Mouse (Mus musculus) embryonic facial prominence, embryonic 11.5 days (tissue): ENCODE results near the gene Gkap1. TPM values are rescaled to one million over a fixed set of nuclear protein-coding genes. Genes with fewer than 3 reads are reported as not detected.

ENCODE experiments used
- ATAC-seq: fragments of 200-750 bp; cut with Nextera tagmentation; replicated peaks from 2 replicates; pipeline ENCODE4 v1.8.0; 2017; ENCODE audit warnings: low read depth; ENCODE audit not compliant: insufficient number of reproducible peaks, low FRiP score, low TSS enrichment
- DNase-seq: peaks from one replicate; pipeline ENCODE4 v3.0.0-alpha.2; 2015; ENCODE audit warnings: low spot score
- H3K27ac ChIP-seq: fragments of 300-500 bp; sonication (generic); replicated peaks from 2 replicates; pipeline ENCODE4 v1.5.1; 2014; ENCODE audit warnings: mild to moderate bottlenecking, low read depth, low read length, control low read depth
- H3K27me3 ChIP-seq: fragments of 300-500 bp; sonication (generic); 2 replicates; pipeline ENCODE4 v1.6.1; 2014; ENCODE audit warnings: mild to moderate bottlenecking, low read length, moderate library complexity, mixed read lengths; ENCODE audit not compliant: control insufficient read depth, insufficient read depth
- H3K36me3 ChIP-seq: fragments of 300-500 bp; sonication (generic); replicated peaks from 2 replicates; pipeline ENCODE4 v1.6.1; 2014; ENCODE audit warnings: low read depth, mild to moderate bottlenecking, low read length, moderate library complexity, mixed read lengths; ENCODE audit not compliant: control insufficient read depth, insufficient read depth
- H3K4me1 ChIP-seq: fragments of 300-500 bp; sonication (generic); 2 replicates; pipeline ENCODE4 v1.6.1; 2014; ENCODE audit warnings: low read length, mixed read lengths; ENCODE audit not compliant: control insufficient read depth, insufficient read depth
- H3K4me2 ChIP-seq: fragments of 300-500 bp; sonication (generic); 2 replicates; pipeline ENCODE4 v1.6.1; 2014; ENCODE audit warnings: low read depth, mild to moderate bottlenecking, control low read depth, low read length, moderate library complexity
- H3K4me3 ChIP-seq: fragments of 300-500 bp; sonication (generic); 2 replicates; pipeline ENCODE4 v1.5.1; 2014; ENCODE audit warnings: low read depth, low read length, control low read depth
- H3K9ac ChIP-seq: fragments of 300-500 bp; sonication (generic); replicated peaks from 2 replicates; pipeline ENCODE4 v1.6.1; 2014; ENCODE audit warnings: mild to moderate bottlenecking, control low read depth, low read length
- H3K9me3 ChIP-seq: fragments of 300-500 bp; sonication (generic); replicated peaks from 2 replicates; pipeline ENCODE4 v1.6.1; 2016; ENCODE audit warnings: mild to moderate bottlenecking, low read length, inconsistent platforms, mixed read lengths; ENCODE audit not compliant: control insufficient read depth
- WGBS: fragments of 180-500 bp; shearing (Covaris S2); extraction: QIAGEN DNeasy Blood & Tissue Kit; methylation state at CpG from one replicate; pipeline ENCODE4 v1.1.7; 2014; 5-methylcytosine and 5-hydroxymethylcytosine counted together
- polyA plus RNA-seq: library from polyadenylated mRNA; unstranded; fragments of >200 nt; fragmentation: Nextera tagmentation; extraction: Ambion mirVana; gene quantifications from 2 replicates; pipeline ENCODE4 v1.2.1, GENCODE M21; 2014

Gene Gkap1
- polyA plus RNA-seq, 1 experiment from 2014 or later, result 31.2 TPM

GRCm38 (mm10) chr13:58261674-58262073 lies 13.8 kb downstream of the Gkap1 start:
- Histone ChIP-seq H3K36me3 (no peaks in the 10 kb centered on the region; the same call in 1 of the 2 replicates), H3K27ac (no peak overlapping the region), H3K4me3 (no peak overlapping the region), H3K4me1 (no peaks in the 10 kb centered on the region), H3K9me3 (no peaks in the 10 kb centered on the region), H3K4me2 (no peak overlapping the region), H3K9ac (no peak overlapping the region), H3K27me3 (no peaks in the 10 kb centered on the region)
- ATAC-seq, result no peak
- DNase-seq, result no peak
- WGBS, result 82% methylated on average over 4 of the region's 4 CpGs

GRCm38 (mm10) chr13:58253268-58253667 lies 22.2 kb downstream of the Gkap1 start:
- ATAC-seq, result no peak
- 83% methylated on average over 1 of the region's 1 CpGs for WGBS
- Histone ChIP-seq H3K36me3 (no peaks in the 10 kb centered on the region), H3K4me3 (no peak overlapping the region), H3K27ac (no peak overlapping the region), H3K9ac (no peak overlapping the region), H3K4me2 (no peak overlapping the region), H3K27me3 (no peaks in the 10 kb centered on the region), H3K4me1 (no peaks in the 10 kb centered on the region), H3K9me3 (no peaks in the 10 kb centered on the region)
- no peak for DNase-seq

GRCm38 (mm10) chr13:58248957-58249356 lies 26.5 kb downstream of the Gkap1 start:
- Histone ChIP-seq H3K27ac (no peak overlapping the region), H3K4me3 (no peak overlapping the region), H3K4me2 (no peak overlapping the region), H3K36me3 (no peaks in the 10 kb centered on the region), H3K4me1 (no peaks in the 10 kb centered on the region), H3K9me3 (no peaks in the 10 kb centered on the region), H3K9ac (no peak overlapping the region), H3K27me3 (no peaks in the 10 kb centered on the region)
- WGBS, result 93% methylated on average over 5 of the region's 5 CpGs
- no peak for DNase-seq
- ATAC-seq, result no peak

GRCm38 (mm10) chr13:58236536-58236935 lies 39.0 kb downstream of the Gkap1 start:
- WGBS, result 87% methylated on average over 7 of the region's 7 CpGs
- DNase-seq (no peak), ATAC-seq (no peak)
- Histone ChIP-seq H3K9me3 (no peaks in the 10 kb centered on the region), H3K4me1 (no peaks in the 10 kb centered on the region), H3K36me3 (no peaks in the 10 kb centered on the region), H3K4me3 (no peak overlapping the region), H3K9ac (no peak overlapping the region), H3K27me3 (no peaks in the 10 kb centered on the region), H3K4me2 (no peak overlapping the region), H3K27ac (no peak overlapping the region)

- Histone ChIP-seq H3K27ac (no peak overlapping the region), H3K9me3 (no peaks in the 10 kb centered on the region), H3K4me3 (no peak overlapping the region), H3K4me1 (no peaks in the 10 kb centered on the region), H3K9ac (no peak overlapping the region), H3K36me3 (no peaks in the 10 kb centered on the region), H3K27me3 (no peaks in the 10 kb centered on the region), H3K4me2 (no peak overlapping the region)
- WGBS, result 40% methylated on average over 5 of the region's 5 CpGs
- DNase-seq, result peak; percentile 18
- no peak for ATAC-seq
Measured at GRCm38 (mm10) chr13:58232611-58233010, 42.9 kb downstream of the Gkap1 start.

- DNase-seq (no peak), ATAC-seq (no peak)
- H3K4me3 ChIP-seq, result no peak overlapping the region
- no peaks in the 10 kb centered on the region for H3K36me3 ChIP-seq
- no peaks in the 10 kb centered on the region for H3K27me3 ChIP-seq
- no peak overlapping the region for H3K4me2 ChIP-seq
- no peak overlapping the region for H3K9ac ChIP-seq
- H3K4me1 ChIP-seq, result no peaks in the 10 kb centered on the region
- WGBS, result 91% methylated on average over 8 of the region's 8 CpGs
- no peak overlapping the region for H3K27ac ChIP-seq
- H3K9me3 ChIP-seq, result no peaks in the 10 kb centered on the region
Measured at GRCm38 (mm10) chr13:58232070-58232469, 43.4 kb downstream of the Gkap1 start.

- H3K9me3 ChIP-seq, result no peaks in the 10 kb centered on the region
- 80% methylated on average over 2 of the region's 2 CpGs for WGBS
- H3K27me3 ChIP-seq, result no peaks in the 10 kb centered on the region
- no peak for ATAC-seq
- H3K4me3 ChIP-seq, result no peak overlapping the region
- no peak overlapping the region for H3K9ac ChIP-seq
- H3K27ac ChIP-seq, result no peak overlapping the region
- no peaks in the 10 kb centered on the region for H3K36me3 ChIP-seq
- no peaks in the 10 kb centered on the region for H3K4me1 ChIP-seq
- no peak overlapping the region for H3K4me2 ChIP-seq
- no peak for DNase-seq
Measured at GRCm38 (mm10) chr13:58228624-58229023, 46.9 kb downstream of the Gkap1 start.

GRCm38 (mm10) chr13:58225694-58226093 lies 49.8 kb downstream of the Gkap1 start:
- 49% methylated on average over 8 of the region's 8 CpGs for WGBS
- DNase-seq, result no peak
- H3K27me3 ChIP-seq, result no peaks in the 10 kb centered on the region
- H3K9ac ChIP-seq, result no peak overlapping the region
- ATAC-seq, result no peak
- no peak overlapping the region for H3K27ac ChIP-seq
- no peaks in the 10 kb centered on the region for H3K9me3 ChIP-seq
- no peak overlapping the region for H3K4me2 ChIP-seq
- H3K36me3 ChIP-seq, result no peaks in the 10 kb centered on the region
- H3K4me1 ChIP-seq, result no peaks in the 10 kb centered on the region
- no peak overlapping the region for H3K4me3 ChIP-seq
